Mouse (Mus musculus) intestine, embryonic 16.5 days (tissue): ENCODE measurements around the gene Fbxo9. TPM values are rescaled to one million over a fixed set of nuclear protein-coding genes. Genes with fewer than 3 reads are reported as not detected.

Source experiments
- ATAC-seq: fragments of 200-750 bp; cut with Nextera tagmentation; 2 replicates; pipeline ENCODE4 v1.8.0; 2017; ENCODE audit warnings: moderate TSS enrichment, moderate library complexity
- H3K27ac ChIP-seq: fragments of 300-500 bp; sonication (generic); 2 replicates; pipeline ENCODE4 v1.5.1; 2014; ENCODE audit warnings: mild to moderate bottlenecking, low read length
- H3K27me3 ChIP-seq: fragments of 300-500 bp; sonication (generic); replicated peaks from 2 replicates; pipeline ENCODE4 v1.6.1; 2014; ENCODE audit warnings: low read length, control low read depth, mixed read lengths; ENCODE audit not compliant: control insufficient read depth, insufficient read depth
- H3K36me3 ChIP-seq: fragments of 300-500 bp; sonication (generic); 2 replicates; pipeline ENCODE4 v1.6.1; 2014; ENCODE audit warnings: low read length, control low read depth; ENCODE audit not compliant: control insufficient read depth, insufficient read depth
- H3K4me1 ChIP-seq: fragments of 300-500 bp; sonication (generic); 2 replicates; pipeline ENCODE4 v1.6.1; 2014; ENCODE audit warnings: low read length, control low read depth, mixed read lengths; ENCODE audit not compliant: control insufficient read depth, insufficient read depth
- H3K4me2 ChIP-seq: fragments of 300-500 bp; sonication (generic); 2 replicates; pipeline ENCODE4 v1.6.1; 2014; ENCODE audit warnings: low read depth, low read length, control low read depth
- H3K4me3 ChIP-seq: fragments of 300-500 bp; sonication (generic); 2 replicates; pipeline ENCODE4 v1.5.1; 2014; ENCODE audit warnings: mild to moderate bottlenecking, low read length
- H3K9ac ChIP-seq: fragments of 300-500 bp; sonication (generic); 2 replicates; pipeline ENCODE4 v1.6.1; 2014; ENCODE audit warnings: low read depth, low read length
- H3K9me3 ChIP-seq: fragments of 300-500 bp; sonication (generic); 2 replicates; pipeline ENCODE4 v1.6.1; 2016; ENCODE audit warnings: low read length, control low read depth; ENCODE audit not compliant: control insufficient read depth
- WGBS: fragments of 180-500 bp; shearing (Covaris S2); extraction: QIAGEN DNeasy Blood & Tissue Kit; methylation state at CpG from one replicate; pipeline ENCODE4 v1.1.7; 2014; 5-methylcytosine and 5-hydroxymethylcytosine counted together
- polyA plus RNA-seq: library from polyadenylated mRNA; unstranded; fragments of >200 nt; fragmentation: Nextera tagmentation; extraction: Ambion mirVana; gene quantifications from 2 replicates; pipeline ENCODE4 v1.2.1, GENCODE M21; 2015

Fbxo9 gene
- polyA plus RNA-seq, 1 experiment from 2014 or later: 39.8 TPM

GRCm38 (mm10) chr9:78135658-78136057 is 26.8 kb upstream of the Fbxo9 start:
- ATAC-seq: no peak
- H3K9ac ChIP-seq: no peak overlapping the region
- H3K4me3 ChIP-seq: no peak overlapping the region
- no peak overlapping the region for H3K27ac ChIP-seq
- no peaks in the 10 kb centered on the region for H3K4me1 ChIP-seq
- no peak overlapping the region for H3K4me2 ChIP-seq
- H3K9me3 ChIP-seq: no peaks in the 10 kb centered on the region
- H3K27me3 ChIP-seq: no peaks in the 10 kb centered on the region
- WGBS: 77% methylated on average over 7 of the region's 7 CpGs
- H3K36me3 ChIP-seq: peaks cover 11% of the 10 kb centered on the region; the same call in 1 of the 2 replicates

DNA sequence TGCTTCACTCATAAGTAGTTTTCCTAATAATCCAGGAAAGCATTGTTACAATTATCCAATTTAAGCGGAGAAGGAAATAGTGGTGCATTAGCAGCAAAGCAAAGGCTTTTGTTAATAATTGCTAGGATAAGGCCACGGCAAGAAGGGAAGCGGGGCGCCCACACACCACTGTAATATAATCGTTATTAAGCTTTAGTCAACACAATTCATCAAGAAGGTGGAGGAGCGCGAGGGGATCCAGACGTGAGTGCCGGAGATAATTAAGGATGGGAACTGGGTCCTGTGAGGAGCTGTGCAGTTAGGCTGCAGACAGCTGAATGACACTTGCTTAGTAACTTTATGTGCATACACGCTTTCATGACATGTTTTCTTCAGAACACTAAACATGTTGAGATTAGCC is 17.8 kb upstream of the Fbxo9 start:
- no peaks in the 10 kb centered on the region for H3K27me3 ChIP-seq
- 38% methylated on average over 10 of the region's 10 CpGs for WGBS
- H3K4me1 ChIP-seq: peaks cover 30% of the 10 kb centered on the region
- H3K9ac ChIP-seq: no peak overlapping the region
- H3K4me3 ChIP-seq: no peak overlapping the region
- no peak overlapping the region; the same call in 1 of the 2 replicates for H3K4me2 ChIP-seq
- H3K36me3 ChIP-seq: no peaks in the 10 kb centered on the region
- H3K27ac ChIP-seq: peak overlapping the region; percentile 49; the same call in 1 of the 2 replicates
- no peaks in the 10 kb centered on the region for H3K9me3 ChIP-seq
- peak; percentile 41 for ATAC-seq

DNA sequence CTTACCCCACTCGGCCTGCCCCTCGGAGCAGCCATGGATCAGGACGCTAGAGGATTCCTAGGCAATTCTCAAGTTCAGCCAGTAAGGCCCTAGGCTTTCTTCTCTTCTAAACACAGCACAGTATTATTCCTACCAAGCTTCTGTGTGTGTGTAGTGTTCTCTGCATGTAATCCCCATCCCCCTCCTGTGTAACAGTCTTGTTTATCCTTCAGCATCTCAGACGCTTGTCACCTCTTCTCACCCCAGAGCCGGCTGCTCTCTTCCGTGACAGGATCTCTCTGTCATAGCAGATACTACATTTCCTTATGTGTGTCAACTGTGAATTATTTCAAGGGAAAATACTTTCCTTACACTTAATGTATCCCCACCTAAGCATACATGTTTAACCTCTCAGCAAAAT is 17.1 kb upstream of the Fbxo9 start:
- H3K4me2 ChIP-seq: no peak overlapping the region
- H3K4me1 ChIP-seq: peaks cover 34% of the 10 kb centered on the region
- no peak overlapping the region for H3K9ac ChIP-seq
- H3K36me3 ChIP-seq: no peaks in the 10 kb centered on the region
- H3K27ac ChIP-seq: peak overlapping the region; percentile 49
- no peak overlapping the region for H3K4me3 ChIP-seq
- no peak for ATAC-seq
- no peaks in the 10 kb centered on the region for H3K9me3 ChIP-seq
- H3K27me3 ChIP-seq: no peaks in the 10 kb centered on the region
- WGBS: 53% methylated on average over 6 of the region's 6 CpGs

GRCm38 (mm10) chr9:78124297-78124696 is 15.4 kb upstream of the Fbxo9 start:
- WGBS: 74% methylated on average over 6 of the region's 6 CpGs
- Histone ChIP-seq H3K4me3 (no peak overlapping the region), H3K4me2 (no peak overlapping the region), H3K27ac (no peak overlapping the region), H3K9ac (no peak overlapping the region), H3K36me3 (no peaks in the 10 kb centered on the region), H3K9me3 (no peaks in the 10 kb centered on the region), H3K27me3 (no peaks in the 10 kb centered on the region), H3K4me1 (peaks cover 34% of the 10 kb centered on the region)
- ATAC-seq: no peak

DNA sequence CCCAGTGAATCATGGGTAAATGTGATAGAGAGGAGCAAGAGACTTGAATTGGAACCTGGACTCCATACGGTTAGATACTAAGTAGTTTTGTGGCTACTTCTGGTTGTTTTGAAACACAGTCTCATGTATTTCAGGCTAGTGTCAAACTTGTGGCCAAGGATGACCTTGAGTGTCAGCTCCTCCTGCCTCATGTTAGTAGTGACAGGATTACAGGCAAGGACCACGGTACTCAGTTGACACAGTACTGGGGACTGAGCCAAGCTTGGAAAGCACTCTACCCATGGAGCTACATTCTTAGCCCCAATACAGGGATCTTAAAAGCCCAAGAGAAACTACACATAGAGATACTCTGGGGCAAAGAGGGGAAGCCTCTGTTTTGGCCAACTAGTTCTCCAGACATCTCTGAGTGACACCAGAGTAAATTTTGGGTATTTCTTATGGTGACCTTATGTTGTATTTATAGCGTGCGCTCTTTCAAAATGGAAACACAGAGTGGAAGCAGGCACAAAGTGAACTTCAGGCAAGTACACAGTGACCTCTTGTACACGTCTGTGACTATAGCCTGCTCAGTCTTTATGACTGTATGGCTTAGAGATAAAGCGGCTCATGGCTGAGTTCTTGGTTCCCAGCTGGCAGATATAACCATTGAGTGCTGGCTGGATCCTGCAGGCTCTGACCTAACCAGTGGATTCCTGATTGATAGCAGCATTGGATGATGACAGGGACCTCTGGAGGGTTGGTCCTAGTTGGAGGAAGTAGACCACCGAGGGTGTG is 14.3 kb upstream of the Fbxo9 start:
- Histone ChIP-seq H3K36me3 (no peaks in the 10 kb centered on the region), H3K9me3 (no peaks in the 10 kb centered on the region), H3K9ac (no peak overlapping the region), H3K4me1 (peaks cover 34% of the 10 kb centered on the region), H3K27me3 (no peaks in the 10 kb centered on the region), H3K4me3 (no peak overlapping the region), H3K4me2 (no peak overlapping the region), H3K27ac (peak overlapping the region; percentile 35)
- peak; percentile 57 for ATAC-seq
- 74% methylated on average over 7 of the region's 7 CpGs for WGBS

DNA sequence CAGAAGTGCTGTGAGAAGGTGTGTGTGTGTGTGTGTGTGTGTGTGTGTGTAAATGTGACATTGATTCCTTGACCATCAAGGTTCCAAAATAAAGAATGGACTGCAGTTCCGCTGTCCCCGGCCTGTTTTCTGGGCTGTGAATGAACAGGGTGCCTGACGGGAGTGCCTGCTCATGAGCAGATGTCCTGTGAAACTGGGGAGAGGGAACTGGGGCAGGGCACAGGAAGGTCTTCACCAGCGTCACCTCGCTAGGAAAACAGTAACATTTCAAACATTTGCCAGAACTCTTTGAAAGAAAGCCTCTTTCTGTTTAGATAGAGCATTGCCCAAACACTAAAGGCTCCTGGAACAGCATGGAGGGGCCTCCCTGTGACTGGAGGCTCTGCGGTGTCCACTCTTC is 13.1 kb upstream of the Fbxo9 start:
- no peaks in the 10 kb centered on the region for H3K9me3 ChIP-seq
- no peaks in the 10 kb centered on the region for H3K27me3 ChIP-seq
- no peak overlapping the region for H3K9ac ChIP-seq
- no peak for ATAC-seq
- H3K27ac ChIP-seq: peak overlapping the region; percentile 84
- WGBS: 63% methylated on average over 6 of the region's 6 CpGs
- no peak overlapping the region for H3K4me3 ChIP-seq
- no peak overlapping the region for H3K4me2 ChIP-seq
- H3K36me3 ChIP-seq: no peaks in the 10 kb centered on the region
- peaks cover 28% of the 10 kb centered on the region for H3K4me1 ChIP-seq

DNA sequence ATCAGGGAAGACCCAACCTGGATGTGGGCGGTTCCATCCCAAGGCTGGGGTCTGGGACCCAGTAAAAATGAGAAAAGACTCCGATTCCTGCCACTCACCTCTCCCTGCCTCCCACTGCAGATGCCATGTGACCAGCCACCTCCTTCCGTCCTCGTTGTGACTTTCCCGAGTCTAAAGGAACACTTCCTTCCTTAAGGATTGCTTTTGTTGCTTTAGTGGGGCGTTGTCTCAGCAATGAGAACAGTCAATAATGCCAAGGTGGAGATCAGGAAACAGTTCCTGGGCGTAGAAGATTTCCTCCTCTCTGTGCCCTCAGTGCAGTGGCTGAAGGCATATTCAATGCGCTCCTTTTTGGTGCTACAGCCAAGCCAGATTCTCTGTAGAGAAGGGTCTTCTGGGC is 12.5 kb upstream of the Fbxo9 start:
- WGBS: 57% methylated on average over 8 of the region's 8 CpGs
- Histone ChIP-seq H3K27ac (peak overlapping the region; percentile 84), H3K36me3 (no peaks in the 10 kb centered on the region), H3K4me1 (peaks cover 27% of the 10 kb centered on the region), H3K4me3 (no peak overlapping the region), H3K9ac (no peak overlapping the region), H3K4me2 (no peak overlapping the region), H3K9me3 (no peaks in the 10 kb centered on the region), H3K27me3 (no peaks in the 10 kb centered on the region)
- ATAC-seq: peak; percentile 46

GRCm38 (mm10) chr9:78117690-78118089 is 8.8 kb upstream of the Fbxo9 start:
- Histone ChIP-seq H3K4me2 (no peak overlapping the region), H3K27me3 (no peaks in the 10 kb centered on the region), H3K27ac (peak overlapping the region; percentile 88), H3K4me3 (no peak overlapping the region), H3K36me3 (no peaks in the 10 kb centered on the region), H3K9me3 (no peaks in the 10 kb centered on the region), H3K4me1 (peaks cover 22% of the 10 kb centered on the region), H3K9ac (no peak overlapping the region)
- ATAC-seq: peak; percentile 90
- 57% methylated on average over 2 of the region's 2 CpGs for WGBS

GRCm38 (mm10) chr9:78115746-78116145 is 6.9 kb upstream of the Fbxo9 start:
- peak; percentile 41 for ATAC-seq
- H3K9ac ChIP-seq: 0 out of 2 replicates have a peak overlapping the region, but pooled peaks have one; percentile 59
- no peaks in the 10 kb centered on the region for H3K27me3 ChIP-seq
- H3K27ac ChIP-seq: peak overlapping the region; percentile 91
- H3K9me3 ChIP-seq: no peaks in the 10 kb centered on the region
- H3K36me3 ChIP-seq: no peaks in the 10 kb centered on the region
- H3K4me2 ChIP-seq: peak overlapping the region; percentile 65
- H3K4me3 ChIP-seq: no peak overlapping the region; the same call in 1 of the 2 replicates
- H3K4me1 ChIP-seq: peaks cover 9% of the 10 kb centered on the region
- 61% methylated on average over 9 of the region's 9 CpGs for WGBS

GRCm38 (mm10) chr9:78113538-78113885 is 4.6 kb upstream of the Fbxo9 start:
- H3K4me2 ChIP-seq: peak overlapping the region; percentile 65
- peaks cover 9% of the 10 kb centered on the region for H3K4me1 ChIP-seq
- peak overlapping the region; percentile 89 for H3K4me3 ChIP-seq
- WGBS: under 1% methylated on average over 14 of the region's 14 CpGs
- H3K9me3 ChIP-seq: no peaks in the 10 kb centered on the region
- H3K36me3 ChIP-seq: no peaks in the 10 kb centered on the region
- peak overlapping the region; percentile 86 for H3K27ac ChIP-seq
- H3K27me3 ChIP-seq: no peaks in the 10 kb centered on the region
- ATAC-seq: no peak
- H3K9ac ChIP-seq: peak overlapping the region; percentile 97
